Mouse (Mus musculus) neural tube, embryonic 11.5 days (tissue): ENCODE results near the gene Camkk2. TPM values are rescaled to one million over a fixed set of nuclear protein-coding genes. Genes with fewer than 3 reads are reported as not detected.

Experiments used
- ATAC-seq: fragments of 200-750 bp; cut with Nextera tagmentation; 2 replicates; pipeline ENCODE4 v1.8.0; 2017; ENCODE audit warnings: moderate number of reproducible peaks, mild to moderate bottlenecking, moderate TSS enrichment, moderate library complexity; ENCODE audit not compliant: insufficient read depth, low FRiP score, low TSS enrichment
- DNase-seq: peaks from one replicate; pipeline ENCODE4 v3.0.0-alpha.2; 2015; ENCODE audit warnings: low spot score
- H3K27ac ChIP-seq: fragments of 300-500 bp; sonication (generic); 2 replicates; pipeline ENCODE4 v1.5.1; 2014; ENCODE audit warnings: low read depth, mild to moderate bottlenecking, low read length
- H3K27me3 ChIP-seq: fragments of 300-500 bp; sonication (generic); 2 replicates; pipeline ENCODE4 v1.6.1; 2014; ENCODE audit warnings: mild to moderate bottlenecking, low read length, mixed read lengths; ENCODE audit not compliant: control insufficient read depth, insufficient read depth
- H3K36me3 ChIP-seq: fragments of 300-500 bp; sonication (generic); 2 replicates; pipeline ENCODE4 v1.6.1; 2014; ENCODE audit warnings: mild to moderate bottlenecking, low read length, moderate library complexity, mixed read lengths; ENCODE audit not compliant: control insufficient read depth, insufficient read depth
- H3K4me1 ChIP-seq: fragments of 300-500 bp; sonication (generic); 2 replicates; pipeline ENCODE4 v1.6.1; 2014; ENCODE audit warnings: low read length, mixed read lengths; ENCODE audit not compliant: control insufficient read depth, insufficient read depth
- H3K4me2 ChIP-seq: fragments of 300-500 bp; sonication (generic); 2 replicates; pipeline ENCODE4 v1.6.1; 2014; ENCODE audit warnings: low read depth, mild to moderate bottlenecking, moderate library complexity
- H3K4me3 ChIP-seq: fragments of 300-500 bp; sonication (generic); 2 replicates; pipeline ENCODE4 v1.5.1; 2014; ENCODE audit warnings: low read depth, low read length
- H3K9ac ChIP-seq: fragments of 300-500 bp; sonication (generic); 2 replicates; pipeline ENCODE4 v1.6.1; 2014; ENCODE audit warnings: mild to moderate bottlenecking, low read length
- H3K9me3 ChIP-seq: fragments of 300-500 bp; sonication (generic); 2 replicates; pipeline ENCODE4 v1.6.1; 2016; ENCODE audit warnings: low read length; ENCODE audit not compliant: control insufficient read depth
- WGBS: fragments of 180-500 bp; shearing (Covaris S2); extraction: QIAGEN DNeasy Blood & Tissue Kit; methylation state at CpG from one replicate; pipeline ENCODE4 v1.1.7; 2014; 5-methylcytosine and 5-hydroxymethylcytosine counted together
- polyA plus RNA-seq: library from polyadenylated mRNA; unstranded; fragments of >200 nt; fragmentation: Nextera tagmentation; extraction: Ambion mirVana; gene quantifications from 2 replicates; pipeline ENCODE4 v1.2.1, GENCODE M21; 2014

Camkk2 gene
- polyA plus RNA-seq, 1 experiment from 2014 or later: 27.0 TPM

- no peak overlapping the region for H3K4me2 ChIP-seq
- peaks cover 22% of the 10 kb centered on the region for H3K36me3 ChIP-seq
- no peak for ATAC-seq
Measured at GRCm38 (mm10) chr5:122811364-122812079, 32.3 kb upstream of the Camkk2 start.

GRCm38 (mm10) chr5:122805503-122805902, 26.3 kb upstream of the Camkk2 start:
- 57% methylated on average over 3 of the region's 3 CpGs for WGBS
- no peaks in the 10 kb centered on the region for H3K4me1 ChIP-seq
- DNase-seq: no peak
- no peak overlapping the region for H3K9ac ChIP-seq
- peaks cover 45% of the 10 kb centered on the region for H3K36me3 ChIP-seq
- no peak overlapping the region for H3K4me2 ChIP-seq
- H3K9me3 ChIP-seq: no peaks in the 10 kb centered on the region
- H3K4me3 ChIP-seq: no peak overlapping the region
- no peak for ATAC-seq
- no peak overlapping the region for H3K27ac ChIP-seq
- H3K27me3 ChIP-seq: no peaks in the 10 kb centered on the region

More at GRCm38 (mm10) chr5:122811364-122812079, 32.3 kb upstream of the Camkk2 start:
- Histone ChIP-seq H3K9me3 (no peaks in the 10 kb centered on the region), H3K27me3 (no peaks in the 10 kb centered on the region), H3K4me1 (no peaks in the 10 kb centered on the region), H3K4me3 (no peak overlapping the region), H3K9ac (no peak overlapping the region), H3K27ac (no peak overlapping the region)
- peak; percentile 71 for DNase-seq
- WGBS: 93% methylated on average over 9 of the region's 9 CpGs

- no peak for DNase-seq
- H3K27me3 ChIP-seq: no peaks in the 10 kb centered on the region
- H3K36me3 ChIP-seq: peaks cover 60% of the 10 kb centered on the region
- 91% methylated on average over 9 of the region's 9 CpGs for WGBS
- no peak overlapping the region for H3K4me3 ChIP-seq
- no peaks in the 10 kb centered on the region for H3K4me1 ChIP-seq
- no peak overlapping the region for H3K9ac ChIP-seq
- no peak overlapping the region for H3K4me2 ChIP-seq
- no peak overlapping the region for H3K27ac ChIP-seq
- no peak for ATAC-seq
- no peaks in the 10 kb centered on the region for H3K9me3 ChIP-seq
Measured at GRCm38 (mm10) chr5:122802706-122803105, 23.5 kb upstream of the Camkk2 start.

- H3K36me3 ChIP-seq: peaks cover 58% of the 10 kb centered on the region
- H3K4me3 ChIP-seq: no peak overlapping the region
- 94% methylated on average over 8 of the region's 8 CpGs for whole genome bisulfite sequencing
- no peaks in the 10 kb centered on the region for H3K4me1 ChIP-seq
- ATAC-seq (no peak), DNase-seq (no peak)
- no peak overlapping the region for H3K4me2 ChIP-seq
- H3K27me3 ChIP-seq: no peaks in the 10 kb centered on the region
- no peak overlapping the region for H3K9ac ChIP-seq
- no peaks in the 10 kb centered on the region for H3K9me3 ChIP-seq
- H3K27ac ChIP-seq: no peak overlapping the region
Measured at GRCm38 (mm10) chr5:122801684-122802083, 22.5 kb upstream of the Camkk2 start.

GRCm38 (mm10) chr5:122800345-122801010, 21.3 kb upstream of the Camkk2 start:
- H3K9ac ChIP-seq: no peak overlapping the region
- H3K36me3 ChIP-seq: peaks cover 52% of the 10 kb centered on the region
- H3K4me1 ChIP-seq: no peaks in the 10 kb centered on the region
- H3K4me3 ChIP-seq: no peak overlapping the region
- no peak overlapping the region for H3K4me2 ChIP-seq
- H3K27ac ChIP-seq: no peak overlapping the region
- 92% methylated on average over 13 of the region's 13 CpGs for WGBS
- no peaks in the 10 kb centered on the region for H3K27me3 ChIP-seq
- ATAC-seq: no peak
- no peaks in the 10 kb centered on the region for H3K9me3 ChIP-seq
- no peak for DNase-seq

- ATAC-seq (no peak), DNase-seq (no peak)
- Histone ChIP-seq H3K9ac (no peak overlapping the region), H3K36me3 (peaks cover 48% of the 10 kb centered on the region), H3K4me2 (no peak overlapping the region), H3K27me3 (no peaks in the 10 kb centered on the region), H3K27ac (no peak overlapping the region), H3K4me1 (no peaks in the 10 kb centered on the region), H3K4me3 (no peak overlapping the region), H3K9me3 (no peaks in the 10 kb centered on the region)
- WGBS: 89% methylated on average over 17 of the region's 17 CpGs
Measured at GRCm38 (mm10) chr5:122799379-122800344, 20.5 kb upstream of the Camkk2 start.

GRCm38 (mm10) chr5:122798557-122799378, 19.6 kb upstream of the Camkk2 start:
- Histone ChIP-seq H3K36me3 (peaks cover 41% of the 10 kb centered on the region), H3K4me3 (no peak overlapping the region), H3K4me2 (no peak overlapping the region), H3K27ac (no peak overlapping the region), H3K4me1 (no peaks in the 10 kb centered on the region), H3K9ac (no peak overlapping the region), H3K9me3 (no peaks in the 10 kb centered on the region), H3K27me3 (no peaks in the 10 kb centered on the region)
- DNase-seq (peak; percentile 29), ATAC-seq (no peak)
- 88% methylated on average over 17 of the region's 17 CpGs for WGBS

- 83% methylated on average over 3 of the region's 3 CpGs for WGBS
- Histone ChIP-seq H3K27ac (no peak overlapping the region), H3K36me3 (peaks cover 40% of the 10 kb centered on the region)
Measured at GRCm38 (mm10) chr5:122797866-122798265, 18.7 kb upstream of the Camkk2 start.

More at GRCm38 (mm10) chr5:122797866-122798265, 18.7 kb upstream of the Camkk2 start:
- Histone ChIP-seq H3K9me3 (no peaks in the 10 kb centered on the region), H3K27me3 (no peaks in the 10 kb centered on the region), H3K4me1 (no peaks in the 10 kb centered on the region), H3K4me3 (no peak overlapping the region), H3K4me2 (no peak overlapping the region), H3K9ac (no peak overlapping the region)
- ATAC-seq (no peak), DNase-seq (no peak)
